Mouse (Mus musculus): ENCODE measurements around the gene Wdr61.
"Not testable (repeated sequence)": the region's sequence is repeated elsewhere in the genome, so short reads cannot be mapped to it uniquely, and the experiment has no call there.

Wdr61 gene

GRCm38 (mm10) chr9:54732122-54732521 is 2.2 kb downstream of the Wdr61 start:
- DNase-seq (ENCODE audit: low read depth, low spot score), result peak; percentile 50

- DNase-seq (ENCODE audit: low read depth, low spot score), result no peak
Measured at GRCm38 (mm10) chr9:54726315-54726714, 8.0 kb downstream of the Wdr61 start.

- DNase-seq (ENCODE audit: low read depth, low spot score), result no peak
Measured at GRCm38 (mm10) chr9:54722596-54722995, 11.7 kb downstream of the Wdr61 start.

GRCm38 (mm10) chr9:54722156-54722555 is 12.2 kb downstream of the Wdr61 start:
- DNase-seq (ENCODE audit: low read depth, low spot score), result no peak

DNA sequence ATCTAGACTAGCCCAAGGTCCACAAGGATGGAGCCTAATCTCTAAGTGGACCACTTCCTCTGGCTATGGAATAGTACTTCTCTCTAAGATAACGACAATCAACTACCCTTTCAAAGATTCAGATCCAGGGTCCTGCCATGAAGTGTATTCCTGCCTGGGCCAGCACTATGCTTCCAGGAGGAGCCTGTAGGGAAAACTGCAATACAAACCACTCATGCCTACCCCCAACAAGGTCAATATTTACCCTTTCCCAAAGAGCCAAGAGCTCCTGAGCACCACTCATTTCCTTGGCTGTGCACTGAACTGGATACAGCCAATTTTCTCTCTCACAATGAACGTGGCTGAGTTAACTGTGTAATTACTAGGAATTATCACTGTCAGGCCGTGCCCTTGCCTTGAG is 16.8 kb downstream of the Wdr61 start:
- no peak for DNase-seq (ENCODE audit: low read depth, low spot score)

- DNase-seq (ENCODE audit: low read depth, low spot score), result no peak
Measured at GRCm38 (mm10) chr9:54715776-54716175, 18.5 kb downstream of the Wdr61 start.

GRCm38 (mm10) chr9:54708085-54708484 is 26.2 kb downstream of the Wdr61 start:
- no peak for DNase-seq (ENCODE audit: low read depth, low spot score)

- no peak for DNase-seq (ENCODE audit: low read depth, low spot score)
Measured at GRCm38 (mm10) chr9:54707288-54707999, 26.9 kb downstream of the Wdr61 start.

DNA sequence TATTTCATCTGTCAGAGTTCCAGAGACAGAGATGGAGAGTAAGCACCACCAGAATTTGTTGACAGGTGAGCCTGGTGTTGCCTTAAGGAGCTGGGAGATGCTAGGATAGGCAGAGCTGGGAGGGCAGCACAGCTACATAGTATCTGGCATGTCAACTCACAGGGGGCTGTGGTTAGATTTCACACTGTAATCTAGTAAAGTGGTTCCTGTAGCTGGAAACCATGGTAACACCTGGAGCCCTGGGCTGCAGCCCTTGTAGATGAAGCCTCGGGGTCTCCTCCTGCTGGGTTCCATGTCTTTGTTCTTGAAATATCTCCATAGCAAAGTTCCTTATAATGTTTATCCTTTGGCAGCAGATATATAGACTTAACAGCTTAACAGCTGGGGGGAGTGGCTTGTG is 28.8 kb downstream of the Wdr61 start:
- no peak for DNase-seq (ENCODE audit: low read depth, low spot score)

DNA sequence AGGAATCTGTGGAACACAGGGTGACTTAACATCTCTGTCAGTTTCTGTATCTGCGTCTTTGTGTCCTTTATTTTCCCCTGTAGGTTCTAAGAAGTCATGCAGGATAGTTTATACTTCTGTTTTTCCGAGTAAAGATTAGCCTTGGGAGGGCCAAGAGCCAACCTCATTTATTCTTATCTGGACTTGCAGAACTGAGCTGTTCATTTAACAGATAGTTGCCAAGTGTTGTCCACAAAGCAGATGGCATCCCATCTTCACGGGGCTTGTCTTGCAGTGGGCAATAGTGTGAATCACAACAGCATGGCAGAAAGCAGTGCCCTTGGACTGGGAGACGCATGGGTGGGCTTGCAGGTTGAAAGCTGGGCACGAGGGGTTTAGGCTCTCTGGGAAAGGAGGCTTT is 30.0 kb downstream of the Wdr61 start:
- DNase-seq (ENCODE audit: low read depth, low spot score), result peak; percentile 40

DNA sequence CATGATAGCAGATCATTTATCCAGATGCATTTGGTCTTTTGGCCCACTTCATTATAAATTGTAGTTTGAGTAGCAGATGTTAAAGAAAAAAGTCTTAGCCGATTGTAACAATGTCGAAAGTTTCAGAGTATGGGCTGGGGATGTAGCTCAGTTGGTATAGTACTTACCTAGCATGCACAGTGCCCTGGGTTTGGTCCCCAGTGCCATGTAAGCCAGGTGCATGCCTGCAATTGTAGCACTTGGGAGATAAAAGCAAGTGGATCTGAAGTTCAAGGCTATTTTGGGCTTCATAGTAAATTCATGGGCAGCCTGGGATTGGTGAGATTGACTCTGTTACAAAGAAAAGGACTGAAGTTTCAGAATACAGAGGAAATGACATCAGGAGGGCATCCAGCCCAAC is 31.7 kb downstream of the Wdr61 start:
- no peak for DNase-seq (ENCODE audit: low read depth, low spot score)

GRCm38 (mm10) chr9:54700746-54701145 is 33.6 kb downstream of the Wdr61 start:
- DNase-seq (ENCODE audit: low read depth, low spot score), result no peak

DNA sequence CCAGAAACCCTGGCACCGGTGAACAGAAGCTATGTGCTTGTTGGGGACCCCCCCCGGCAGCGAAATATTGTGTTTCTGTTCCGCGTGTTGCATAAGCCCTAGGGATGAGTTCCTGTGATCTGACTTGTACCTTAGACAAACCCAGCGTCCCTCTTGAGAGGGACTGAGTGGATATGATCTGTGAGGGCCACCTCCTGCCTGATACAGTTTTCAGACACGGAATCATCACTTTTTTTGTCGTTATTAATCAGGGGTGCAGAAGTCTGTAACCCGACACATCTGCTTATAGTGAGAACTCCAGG is 34.2 kb downstream of the Wdr61 start:
- DNase-seq (ENCODE audit: low read depth, low spot score), result no peak

- DNase-seq (ENCODE audit: low read depth, low spot score), result no peak
Measured at GRCm38 (mm10) chr9:54699345-54700173, 34.8 kb downstream of the Wdr61 start.

DNA sequence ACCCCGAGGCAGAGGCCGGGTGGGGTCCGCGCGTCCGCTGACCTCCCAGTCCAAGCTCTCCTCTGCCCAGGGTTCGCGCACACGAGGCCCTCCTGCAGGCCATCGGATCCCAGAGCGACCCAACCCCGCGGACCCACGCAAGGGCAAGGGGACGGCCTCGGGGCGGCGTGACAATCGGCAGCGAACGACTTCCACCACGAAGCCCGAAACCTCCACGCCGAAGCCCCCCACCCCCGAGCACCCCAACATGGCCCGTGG is 35.3 kb downstream of the Wdr61 start:
- DNase-seq (ENCODE audit: low read depth, low spot score), result no peak

DNA sequence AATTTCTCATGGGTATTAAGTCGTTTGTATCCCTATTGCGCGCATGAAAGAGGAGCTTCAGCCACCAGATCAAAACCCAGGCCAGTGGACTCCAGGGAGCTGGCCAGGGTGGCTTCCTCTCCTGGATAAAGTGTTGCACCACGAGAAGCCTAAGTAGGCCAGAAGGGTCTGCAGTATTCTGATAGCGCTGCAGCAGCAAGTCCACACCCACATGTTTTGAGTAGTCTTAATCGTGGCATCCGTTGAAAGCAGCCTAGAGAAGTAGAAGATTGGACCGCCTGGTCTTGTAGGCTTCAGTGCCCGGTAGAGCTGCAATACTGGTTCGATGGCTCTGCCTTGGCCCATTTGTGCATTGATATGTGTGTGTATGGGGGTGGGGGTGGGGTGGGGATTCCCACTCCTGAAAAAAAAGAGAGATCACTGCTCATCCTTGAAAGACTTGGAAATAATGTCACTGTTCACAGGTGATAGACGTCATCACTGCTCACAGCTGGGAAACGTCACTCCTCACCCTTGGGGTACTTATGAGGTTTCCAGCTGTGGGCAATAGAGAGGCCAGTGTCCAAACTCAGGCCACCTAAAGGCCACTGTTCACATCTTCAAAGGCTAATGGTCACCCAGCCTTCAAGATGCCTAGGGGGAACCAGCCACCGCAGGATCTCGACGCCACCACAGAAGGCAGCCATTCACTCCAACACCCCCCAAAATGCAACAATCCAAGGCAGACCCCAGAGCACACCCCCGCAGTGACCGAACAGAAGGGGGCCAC is 35.8 kb downstream of the Wdr61 start, which contains the start of gene Dnaja4:
Gene Dnaja4, plus strand, starts transcription at position 556 of the 769 bp plus-strand sequence.
- DNase-seq (ENCODE audit: low read depth, low spot score), result peak; percentile 70

DNA sequence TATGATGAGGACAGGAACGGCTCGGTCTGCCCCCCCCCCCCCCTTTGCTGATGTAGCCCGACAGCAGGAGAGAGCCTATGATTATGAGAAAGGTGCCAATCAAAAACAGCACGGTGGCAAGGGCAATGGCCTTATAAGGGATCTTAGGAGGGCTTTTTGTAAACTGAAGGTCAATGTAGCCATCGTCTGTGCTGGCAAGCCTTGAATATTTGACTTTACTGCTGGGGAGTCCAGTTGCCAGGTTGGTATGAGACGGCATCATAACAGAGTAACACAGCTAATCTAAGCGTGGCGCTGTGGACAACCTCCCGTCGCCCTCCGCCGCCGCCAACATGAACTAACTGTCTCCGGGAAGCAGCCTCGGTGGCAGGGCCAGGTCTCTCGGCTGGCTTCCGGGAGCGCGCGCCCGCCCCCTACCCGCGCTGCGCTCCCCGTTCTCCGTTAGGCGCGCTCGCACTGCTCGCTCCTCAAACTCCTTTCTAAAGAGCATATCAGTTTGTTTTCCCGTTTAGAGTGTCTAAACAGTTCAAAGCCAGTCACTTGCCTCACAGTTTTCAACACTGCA is 43.0 kb downstream of the Wdr61 start:
- not testable (repeated sequence) for DNase-seq (ENCODE audit: low read depth, low spot score)

DNA sequence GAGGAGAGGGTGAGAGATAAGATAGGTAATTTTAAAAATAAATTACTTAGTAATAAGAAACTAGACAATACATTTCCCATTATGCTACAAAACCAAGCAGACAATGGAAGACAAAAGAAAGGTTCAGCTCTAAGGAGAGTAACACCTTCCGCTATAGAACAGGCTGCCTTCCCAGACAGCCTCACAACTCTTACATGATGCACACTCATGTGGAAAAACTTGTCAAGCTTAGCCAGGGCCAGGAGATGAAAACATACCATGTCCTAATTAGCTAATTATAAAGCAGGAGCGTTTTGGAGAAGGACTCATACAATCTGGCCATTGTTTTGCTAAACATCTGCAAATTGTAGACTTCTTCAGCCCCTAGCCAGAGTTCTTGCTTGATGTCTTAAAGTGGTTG is 43.6 kb downstream of the Wdr61 start:
- DNase-seq (ENCODE audit: low read depth, low spot score), result not testable (repeated sequence)

- DNase-seq (ENCODE audit: low read depth, low spot score), result no peak
Measured at GRCm38 (mm10) chr9:54689446-54689845, 44.9 kb downstream of the Wdr61 start.

GRCm38 (mm10) chr9:54687246-54688236 is 46.8 kb downstream of the Wdr61 start:
- no peak for DNase-seq (ENCODE audit: low read depth, low spot score)
